Mouse (Mus musculus): ENCODE measurements around the gene Ndufb7. TPM values are rescaled to one million over a fixed set of nuclear protein-coding genes. Genes with fewer than 3 reads are reported as not detected.
"Not testable (repeated sequence)": the region's sequence is repeated elsewhere in the genome, so short reads cannot be mapped to it uniquely, and the experiment has no call there.

Gene Ndufb7
- total RNA-seq (2022), result 100 to 1,000 TPM; 160 to 240 (median 171) TPM

GRCm38 (mm10) chr8:83566469-83567395 lies at the start of gene Ndufb7:
TSS of gene Ndufb7 (plus strand) at chr8:83566671.
- peak; percentile 90 for DNase-seq

DNA sequence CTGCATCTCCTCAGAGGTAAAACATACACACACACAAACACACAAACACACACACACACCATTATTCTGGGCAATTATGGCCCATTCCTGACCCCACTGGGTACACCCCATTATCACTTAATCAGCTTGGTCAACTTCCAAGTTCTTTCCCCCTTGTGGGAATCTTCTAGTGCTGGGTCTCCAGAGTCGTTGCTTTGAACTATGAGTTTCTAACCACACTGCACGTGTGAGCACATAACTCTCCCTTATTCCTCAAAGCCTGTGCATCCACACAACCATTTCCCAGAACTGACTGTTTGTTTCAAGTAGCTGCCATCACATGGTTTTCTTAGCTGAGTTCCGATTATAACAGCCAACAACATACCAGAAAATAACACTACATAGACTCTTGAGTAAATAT lies 46.0 kb upstream of the Ndufb7 start:
- DNase-seq, result no peak

- not testable (repeated sequence) for DNase-seq
Measured at GRCm38 (mm10) chr8:83520907-83521306, 45.6 kb upstream of the Ndufb7 start.

GRCm38 (mm10) chr8:83521310-83521709 lies 45.2 kb upstream of the Ndufb7 start:
- DNase-seq, result no peak

DNA sequence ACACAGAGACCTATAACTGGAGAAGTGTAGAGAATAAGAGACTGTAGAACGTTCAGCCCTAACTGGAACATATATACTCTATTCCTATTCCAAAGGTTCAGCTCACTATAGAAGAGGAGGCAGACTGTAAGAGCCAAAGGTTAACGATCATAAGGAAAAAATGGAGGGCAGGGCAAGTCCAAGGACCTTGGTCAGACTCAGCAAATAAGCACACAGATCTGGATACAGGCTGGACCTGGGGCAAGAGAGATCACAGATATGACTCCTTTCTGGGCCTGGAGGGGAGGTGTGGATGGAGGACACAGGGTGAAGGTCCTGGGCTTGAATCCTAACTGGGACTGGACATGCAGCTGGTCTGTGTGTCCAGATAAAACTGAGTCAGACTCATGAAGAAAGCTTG lies 31.7 kb upstream of the Ndufb7 start:
- DNase-seq, result no peak

- no peak for DNase-seq
Measured at GRCm38 (mm10) chr8:83535736-83536135, 30.7 kb upstream of the Ndufb7 start, which contains the start of gene Olfr370. TSS of gene Olfr370 (plus strand) at chr8:83535780.

- no peak for DNase-seq
Measured at GRCm38 (mm10) chr8:83562669-83563068, 3.8 kb upstream of the Ndufb7 start.

GRCm38 (mm10) chr8:83563246-83563645 lies 3.2 kb upstream of the Ndufb7 start:
- no peak for DNase-seq

GRCm38 (mm10) chr8:83565731-83566375 lies 618 bp upstream of the Ndufb7 start:
- DNase-seq, result no peak

GRCm38 (mm10) chr8:83567668-83568067 lies 1.2 kb downstream of the Ndufb7 start:
- peak; percentile 9 for DNase-seq

DNA sequence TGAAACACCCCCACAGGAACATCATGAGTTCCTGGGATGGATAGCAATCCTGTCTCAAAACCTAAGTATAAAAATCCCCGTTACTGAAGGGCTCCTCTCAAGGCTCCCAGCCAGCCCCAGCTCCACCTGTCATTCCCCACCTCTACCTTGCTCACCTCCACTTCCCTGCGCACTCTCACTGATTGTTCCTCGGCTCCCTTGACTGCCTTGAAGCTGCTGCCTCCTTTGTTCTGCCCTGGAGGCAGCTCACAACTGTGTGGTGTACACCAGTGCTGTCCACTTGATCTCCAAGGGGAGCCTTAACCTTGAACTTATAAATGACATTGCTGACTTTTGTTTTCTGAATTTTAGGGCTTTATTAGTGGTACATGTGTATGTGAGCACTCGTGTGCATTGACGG lies 1.7 kb downstream of the Ndufb7 start:
- no peak for DNase-seq

GRCm38 (mm10) chr8:83568755-83569154 lies 2.3 kb downstream of the Ndufb7 start:
- DNase-seq, result no peak

DNA sequence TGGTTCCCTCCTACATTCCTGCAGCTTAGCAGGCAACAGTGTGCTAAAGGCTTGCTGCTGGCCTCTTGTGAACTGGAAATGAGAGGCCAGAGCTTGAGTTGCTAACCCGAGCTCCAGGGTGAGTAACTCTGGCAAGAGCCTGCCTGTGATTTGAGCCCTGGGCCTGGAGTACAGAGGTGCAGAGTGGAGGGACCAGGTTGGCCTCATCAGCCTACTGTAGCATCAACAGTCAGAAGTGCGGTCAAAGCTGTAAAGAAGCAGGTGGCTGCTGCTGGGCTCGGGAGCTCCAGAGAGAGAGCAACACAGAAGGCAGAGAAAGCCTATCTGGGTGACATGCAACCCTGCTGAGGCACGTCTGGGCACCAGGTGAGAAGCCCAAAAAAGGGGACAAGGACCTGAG lies 2.7 kb downstream of the Ndufb7 start:
- no peak for DNase-seq

DNA sequence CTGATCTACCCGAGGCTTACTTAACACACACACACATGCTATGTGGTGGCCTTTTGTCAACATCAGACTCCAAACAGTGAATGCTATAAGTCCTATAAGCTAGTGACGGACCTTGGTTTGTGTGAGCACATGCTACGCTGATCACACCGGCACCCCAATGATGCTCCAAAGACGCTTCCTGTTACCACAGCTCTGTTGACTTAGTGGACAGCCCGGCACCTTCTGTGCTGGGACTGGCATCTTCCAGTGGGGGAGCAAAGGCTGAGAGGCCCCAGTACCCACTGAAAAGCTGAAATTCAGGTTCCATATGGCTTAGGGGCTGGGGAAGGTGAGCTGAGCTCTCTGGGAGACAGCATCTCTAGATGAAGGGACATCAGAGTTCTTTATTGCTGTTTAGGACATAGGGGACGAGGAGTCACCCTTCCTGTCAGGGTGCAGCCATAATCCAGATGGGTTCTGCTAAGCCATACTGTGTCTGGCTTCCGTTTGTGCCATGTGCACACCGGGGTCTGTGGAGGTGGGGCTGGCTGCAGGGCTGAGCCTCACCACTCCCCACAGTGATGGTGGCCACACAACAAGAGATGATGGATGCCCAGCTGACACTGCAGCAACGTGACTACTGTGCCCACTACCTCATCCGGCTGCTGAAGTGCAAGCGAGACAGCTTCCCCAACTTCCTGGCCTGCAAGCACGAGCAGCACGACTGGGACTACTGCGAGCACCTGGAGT lies 4.0 kb downstream of the Ndufb7 start:
- DNase-seq, result peak; percentile 2

GRCm38 (mm10) chr8:83571001-83571340 lies 4.5 kb downstream of the Ndufb7 start:
- DNase-seq, result not testable (repeated sequence)

DNA sequence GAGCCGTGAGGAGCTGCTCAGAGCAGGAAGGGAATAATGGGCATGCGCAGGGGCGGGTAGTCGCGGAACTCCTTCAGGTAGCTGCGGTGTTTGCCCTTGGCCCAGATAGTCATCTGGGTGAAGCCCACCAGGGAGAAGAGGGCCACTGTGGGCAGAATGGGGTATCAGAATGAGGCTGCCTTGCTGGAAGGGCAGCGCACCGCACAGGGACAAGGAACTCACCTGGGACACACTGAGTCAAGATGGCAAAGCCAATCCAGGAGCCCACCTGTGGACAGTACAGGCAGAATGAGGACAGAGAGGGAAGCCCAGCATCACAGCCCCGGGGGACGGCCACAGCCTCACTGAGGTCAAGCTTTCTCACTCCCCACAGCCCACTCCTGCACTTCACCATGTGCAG lies 5.3 kb downstream of the Ndufb7 start:
- peak; percentile 3 for DNase-seq

DNA sequence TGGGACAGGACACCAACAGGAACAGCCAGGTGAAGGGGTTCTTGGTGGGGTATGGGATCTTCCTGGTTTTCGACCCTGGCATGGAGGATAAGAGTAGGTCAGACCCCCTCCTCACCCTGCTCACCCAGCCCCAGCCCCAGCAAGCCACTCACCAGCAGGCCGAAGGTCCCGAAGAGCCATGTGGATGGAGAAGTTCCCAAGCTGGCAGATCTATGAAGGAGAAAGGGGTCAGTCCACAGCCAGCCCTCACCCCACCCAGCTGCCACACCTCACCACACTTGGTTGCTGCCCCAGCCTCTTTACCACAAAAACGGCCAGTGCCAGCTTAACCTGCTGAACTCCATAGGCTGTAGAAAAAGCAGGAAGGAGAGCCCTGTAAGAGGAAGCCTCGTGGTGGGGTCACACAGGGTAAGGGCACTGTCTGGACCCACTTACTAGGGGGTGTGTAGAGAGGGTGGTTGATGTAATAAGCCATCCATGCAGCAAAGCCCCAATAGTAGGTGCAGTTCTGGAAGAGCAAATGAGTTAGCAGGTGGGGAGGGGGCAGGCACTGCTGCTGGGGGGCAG lies 5.9 kb downstream of the Ndufb7 start:
- no peak for DNase-seq

DNA sequence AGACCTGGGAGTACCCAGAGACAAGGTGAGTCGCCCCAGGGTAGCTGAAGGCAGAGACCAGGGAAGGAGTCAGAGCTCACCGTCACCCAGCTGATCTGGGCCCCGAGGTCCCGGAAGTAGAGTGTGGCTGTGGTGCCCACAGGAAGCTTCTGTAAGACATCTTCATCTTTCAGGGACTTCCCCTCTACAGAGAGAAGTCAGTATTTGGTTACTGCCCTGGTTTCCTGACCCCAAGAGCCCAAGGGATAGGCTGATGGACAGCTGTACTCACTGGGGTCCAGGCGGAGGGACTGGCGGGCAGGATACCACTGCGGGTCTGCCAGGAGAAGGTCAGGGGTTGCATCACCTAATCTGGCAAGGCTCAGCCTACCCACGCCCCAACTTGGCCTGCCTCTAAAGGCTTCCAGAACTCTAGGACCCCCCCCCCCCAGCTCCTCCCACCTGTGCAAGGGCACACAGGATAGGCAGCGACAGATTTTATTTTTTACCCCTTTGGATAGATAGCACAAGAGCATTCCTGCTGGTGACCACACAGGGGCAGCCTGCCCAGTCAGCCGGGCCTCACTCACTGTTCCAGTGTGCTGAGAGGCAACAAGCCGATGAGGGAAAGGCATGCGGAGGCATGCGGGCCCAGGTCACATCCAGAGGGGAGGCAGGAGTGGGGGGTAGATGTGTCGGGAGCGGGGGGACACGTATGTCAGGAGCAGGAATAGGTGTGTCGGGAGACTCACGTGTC lies 6.8 kb downstream of the Ndufb7 start:
- DNase-seq, result no peak

DNA sequence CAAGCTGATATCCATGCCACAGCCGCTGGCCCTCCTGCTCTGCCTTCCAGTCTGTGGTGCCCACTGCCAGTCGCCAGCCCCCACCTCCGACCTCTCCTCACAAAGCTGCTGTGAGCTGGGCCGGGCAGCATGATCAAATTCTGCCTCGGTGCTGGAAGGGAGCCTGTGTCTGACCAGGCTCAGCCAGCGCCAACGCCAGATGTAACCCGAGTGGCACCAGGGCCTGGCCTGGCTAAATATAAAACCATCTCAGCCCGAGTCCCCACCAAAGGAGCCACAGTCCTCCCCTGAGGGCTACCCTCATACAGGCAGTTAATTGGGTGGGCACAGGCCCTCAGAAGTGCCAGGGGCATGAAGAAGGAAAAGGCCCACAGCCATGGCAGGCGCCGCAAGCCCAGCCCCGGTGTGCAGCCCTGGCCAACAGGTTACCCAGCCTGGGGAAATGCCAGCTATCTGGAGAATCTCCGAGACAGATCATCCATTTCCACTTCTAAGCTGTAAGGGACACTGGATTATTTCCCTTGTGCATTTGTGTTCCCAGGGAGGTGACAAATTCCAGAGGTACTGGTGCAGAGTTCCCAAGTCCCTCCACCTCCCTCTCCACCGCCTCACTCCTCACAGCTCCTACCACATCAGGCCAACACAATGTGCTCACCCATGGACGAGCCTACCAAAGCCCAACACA lies 8.3 kb downstream of the Ndufb7 start:
- no peak for DNase-seq

DNA sequence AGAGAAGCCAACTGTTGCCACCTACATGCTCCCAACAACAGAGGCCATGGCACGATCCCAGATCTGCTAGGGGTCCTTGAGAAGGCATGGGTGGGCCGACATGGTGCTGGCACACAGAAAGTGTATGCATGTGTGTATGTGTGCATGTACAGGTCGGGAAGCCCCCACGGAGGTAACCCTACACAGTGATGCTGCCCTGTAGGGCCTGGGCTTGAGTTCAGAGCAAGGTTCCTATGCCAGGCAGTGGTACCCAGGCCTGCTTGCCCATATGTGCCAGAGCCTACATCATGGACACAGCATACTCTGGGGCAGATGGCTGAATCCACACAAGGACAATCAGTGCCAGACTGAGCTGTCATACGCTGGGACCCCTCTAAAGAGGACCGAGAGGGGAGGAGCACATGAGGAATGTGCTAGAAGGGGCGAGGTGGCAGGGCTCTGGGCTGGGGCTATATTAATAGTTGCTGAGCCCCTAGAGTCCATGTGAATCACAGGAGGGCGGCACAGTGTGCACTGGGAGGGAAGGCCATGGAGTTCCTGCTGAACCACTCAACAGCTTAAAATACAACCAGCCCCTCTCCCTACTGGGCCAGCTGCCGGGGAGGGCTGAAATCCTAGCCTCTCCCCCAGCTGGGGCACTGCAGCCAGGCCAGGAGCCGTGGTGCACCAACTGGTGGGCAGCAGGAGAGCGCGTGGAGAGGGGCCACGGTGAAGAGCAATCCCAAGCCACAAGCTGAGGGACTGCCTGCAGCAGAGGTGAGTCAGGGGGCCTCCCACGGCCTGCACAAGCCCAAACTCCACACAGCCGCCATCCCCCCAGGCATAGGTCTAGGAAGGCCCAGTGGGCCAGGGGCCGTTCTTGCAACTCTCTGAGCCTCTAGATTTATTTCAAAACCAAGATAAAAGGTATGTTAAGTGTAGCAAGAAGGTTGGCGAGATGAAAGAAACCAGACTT lies 9.4 kb downstream of the Ndufb7 start:
- no peak for DNase-seq

Data from adrenal gland, adult 8-10 months (tissue).